Mouse (Mus musculus) forebrain, embryonic 10.5 days (tissue): ENCODE measurements around the gene Ldhb. TPM values are rescaled to one million over a fixed set of nuclear protein-coding genes. Genes with fewer than 3 reads are reported as not detected.
A peak's percentile ranks its signal among the peaks of the same experiment; 100 is the strongest.
"Not testable (repeated sequence)": the region's sequence is repeated elsewhere in the genome, so short reads cannot be mapped to it uniquely, and the experiment has no call there.

ENCODE experiments used
- DNase-seq: peaks from one replicate; pipeline ENCODE4 v3.0.0-alpha.2; 2017; ENCODE audit warnings: low spot score; ENCODE audit errors: extremely low spot score
- H3K27ac ChIP-seq: fragments of 300-500 bp; sonication (generic); 2 replicates; pipeline ENCODE4 v1.5.1; 2016; ENCODE audit warnings: mild to moderate bottlenecking
- H3K27me3 ChIP-seq: fragments of 300-500 bp; sonication (generic); 2 replicates; pipeline ENCODE4 v1.6.1; 2016; ENCODE audit warnings: mild to moderate bottlenecking; ENCODE audit not compliant: poor library complexity, severe bottlenecking
- H3K36me3 ChIP-seq: fragments of 300-500 bp; sonication (generic); replicated peaks from 2 replicates; pipeline ENCODE4 v1.6.1; 2016; ENCODE audit warnings: mild to moderate bottlenecking, moderate library complexity
- H3K4me1 ChIP-seq: fragments of 300-500 bp; sonication (generic); 2 replicates; pipeline ENCODE4 v1.6.1; 2016
- H3K4me3 ChIP-seq: fragments of 300-500 bp; sonication (generic); 2 replicates; pipeline ENCODE4 v1.5.1; 2016; ENCODE audit warnings: mild to moderate bottlenecking, moderate library complexity
- H3K9me3 ChIP-seq: fragments of 300-500 bp; sonication (generic); 2 replicates; pipeline ENCODE4 v1.6.1; 2016; ENCODE audit warnings: mild to moderate bottlenecking, moderate library complexity
- WGBS: fragments of 180-500 bp; shearing (Covaris S2); methylation state at CpG from one replicate; pipeline ENCODE4 v1.1.7; 2016; 5-methylcytosine and 5-hydroxymethylcytosine counted together
- polyA plus RNA-seq: library from polyadenylated mRNA; unstranded; fragments of >200 nt; fragmentation: Nextera tagmentation; extraction: Ambion mirVana; gene quantifications from 2 replicates; pipeline ENCODE4 v1.2.1, GENCODE M21; 2016

Gene Ldhb
- polyA plus RNA-seq, 1 experiment from 2014 or later, result 551 TPM

GRCm38 (mm10) chr6:142532686-142533085, 24.9 kb upstream of the Ldhb start:
- Histone ChIP-seq H3K4me1 (no peaks in the 10 kb centered on the region; the same call in 1 of the 2 replicates), H3K27ac (no peak overlapping the region), H3K9me3 (no peaks in the 10 kb centered on the region), H3K27me3 (no peaks in the 10 kb centered on the region), H3K4me3 (no peak overlapping the region), H3K36me3 (no peaks in the 10 kb centered on the region)
- no peak for DNase-seq
- 91% methylated on average over 2 of the region's 2 CpGs for WGBS

GRCm38 (mm10) chr6:142532141-142532540, 24.4 kb upstream of the Ldhb start:
- DNase-seq, result no peak
- Histone ChIP-seq H3K27me3 (no peaks in the 10 kb centered on the region), H3K4me3 (no peak overlapping the region), H3K9me3 (no peaks in the 10 kb centered on the region), H3K27ac (no peak overlapping the region), H3K36me3 (no peaks in the 10 kb centered on the region), H3K4me1 (no peaks in the 10 kb centered on the region; the same call in 1 of the 2 replicates)
- 90% methylated on average over 17 of the region's 17 CpGs for WGBS

- 87% methylated on average over 5 of the region's 5 CpGs for WGBS
- Histone ChIP-seq H3K27ac (no peak overlapping the region), H3K36me3 (no peaks in the 10 kb centered on the region), H3K27me3 (no peaks in the 10 kb centered on the region), H3K4me3 (no peak overlapping the region), H3K9me3 (no peaks in the 10 kb centered on the region), H3K4me1 (no peaks in the 10 kb centered on the region; the same call in 1 of the 2 replicates)
- no peak for DNase-seq
These were observed 22.6 kb upstream of the Ldhb start for GRCm38 (mm10) chr6:142530378-142530777.

- Histone ChIP-seq H3K9me3 (no peaks in the 10 kb centered on the region), H3K4me3 (no peak overlapping the region), H3K27ac (no peak overlapping the region), H3K4me1 (no peaks in the 10 kb centered on the region; the same call in 1 of the 2 replicates), H3K36me3 (no peaks in the 10 kb centered on the region), H3K27me3 (no peaks in the 10 kb centered on the region)
- WGBS, result 85% methylated on average over 8 of the region's 8 CpGs
- DNase-seq, result no peak
These were observed 21.9 kb upstream of the Ldhb start for GRCm38 (mm10) chr6:142529680-142530079.

- H3K9me3 ChIP-seq, result no peaks in the 10 kb centered on the region
- H3K27me3 ChIP-seq, result no peaks in the 10 kb centered on the region
- no peaks in the 10 kb centered on the region; the same call in 1 of the 2 replicates for H3K4me1 ChIP-seq
- H3K27ac ChIP-seq, result no peak overlapping the region
- WGBS, result 83% methylated on average over 1 of the region's 1 CpGs
- no peak overlapping the region for H3K4me3 ChIP-seq
- DNase-seq, result no peak
- no peaks in the 10 kb centered on the region for H3K36me3 ChIP-seq
These were observed 20.3 kb upstream of the Ldhb start for GRCm38 (mm10) chr6:142527931-142528562.

GRCm38 (mm10) chr6:142524635-142525308, 17.0 kb upstream of the Ldhb start:
- WGBS, result 12% methylated on average over 4 of the region's 4 CpGs

GRCm38 (mm10) chr6:142521591-142522110, 13.9 kb upstream of the Ldhb start:
- Histone ChIP-seq H3K36me3 (no peaks in the 10 kb centered on the region), H3K4me3 (no peak overlapping the region), H3K4me1 (no peaks in the 10 kb centered on the region), H3K9me3 (no peaks in the 10 kb centered on the region), H3K27me3 (no peaks in the 10 kb centered on the region), H3K27ac (no peak overlapping the region)
- DNase-seq, result no peak
- whole genome bisulfite sequencing, result 86% methylated on average over 12 of the region's 12 CpGs

More at GRCm38 (mm10) chr6:142524635-142525308, 17.0 kb upstream of the Ldhb start:
- DNase-seq, result peak; percentile 59
- Histone ChIP-seq H3K36me3 (no peaks in the 10 kb centered on the region), H3K27me3 (no peaks in the 10 kb centered on the region), H3K9me3 (no peaks in the 10 kb centered on the region), H3K4me1 (no peaks in the 10 kb centered on the region; the same call in 1 of the 2 replicates), H3K4me3 (no peak overlapping the region), H3K27ac (no peak overlapping the region)

GRCm38 (mm10) chr6:142519110-142519509, 11.4 kb upstream of the Ldhb start:
- 0 out of 2 replicates have a peak, but pooled peaks cover 5% of the 10 kb centered on the region for H3K27me3 ChIP-seq
- H3K36me3 ChIP-seq, result no peaks in the 10 kb centered on the region
- H3K4me1 ChIP-seq, result no peaks in the 10 kb centered on the region
- WGBS, result 19% methylated on average over 6 of the region's 6 CpGs
- H3K9me3 ChIP-seq, result no peaks in the 10 kb centered on the region
- no peak overlapping the region for H3K4me3 ChIP-seq
- no peak for DNase-seq
- H3K27ac ChIP-seq, result no peak overlapping the region

GRCm38 (mm10) chr6:142515379-142515778, 7.6 kb upstream of the Ldhb start:
- Histone ChIP-seq H3K27me3 (peaks cover 19% of the 10 kb centered on the region; the same call in 1 of the 2 replicates), H3K4me1 (peaks cover 25% of the 10 kb centered on the region)
- DNase-seq, H3K4me3 ChIP-seq, H3K9me3 ChIP-seq, H3K36me3 ChIP-seq, H3K27ac ChIP-seq: not testable (repeated sequence)
- WGBS, result 78% methylated on average over 9 of the region's 9 CpGs

GRCm38 (mm10) chr6:142514912-142515311, 7.2 kb upstream of the Ldhb start:
- 3% methylated on average over 10 of the region's 10 CpGs for WGBS
- H3K4me1 ChIP-seq, result peaks cover 30% of the 10 kb centered on the region
- H3K4me3 ChIP-seq, result no peak overlapping the region
- H3K27me3 ChIP-seq, result peaks cover 24% of the 10 kb centered on the region
- no peaks in the 10 kb centered on the region for H3K9me3 ChIP-seq
- H3K27ac ChIP-seq, result no peak overlapping the region
- no peaks in the 10 kb centered on the region for H3K36me3 ChIP-seq
- peak; percentile 48 for DNase-seq

GRCm38 (mm10) chr6:142512902-142513301, 5.1 kb upstream of the Ldhb start:
- WGBS, result 47% methylated on average over 3 of the region's 3 CpGs
- no peak for DNase-seq
- no peak overlapping the region for H3K4me3 ChIP-seq

GRCm38 (mm10) chr6:142511516-142512135, 3.9 kb upstream of the Ldhb start:
- Histone ChIP-seq H3K9me3 (no peaks in the 10 kb centered on the region), H3K4me1 (peaks cover 60% of the 10 kb centered on the region), H3K27me3 (peaks cover 35% of the 10 kb centered on the region), H3K27ac (no peak overlapping the region), H3K4me3 (no peak overlapping the region), H3K36me3 (no peaks in the 10 kb centered on the region)
- 21% methylated on average over 12 of the region's 12 CpGs for WGBS
- no peak for DNase-seq

More at GRCm38 (mm10) chr6:142512902-142513301, 5.1 kb upstream of the Ldhb start:
- peaks cover 35% of the 10 kb centered on the region for H3K27me3 ChIP-seq
- no peak overlapping the region for H3K27ac ChIP-seq
- no peaks in the 10 kb centered on the region for H3K36me3 ChIP-seq
- H3K4me1 ChIP-seq, result peaks cover 50% of the 10 kb centered on the region
- no peaks in the 10 kb centered on the region for H3K9me3 ChIP-seq
